In genomic region chr19:18902694-18903067, GRCm38 (mm10) we compare ENCODE assay signal across 24 mouse cellular contexts.
DNase-seq lines count a peak whose midpoint lies in the region; ATAC-seq and TF ChIP-seq lines count a peak whose summit lies in the region.
"Had no signal": no experiment of that assay in that cellular context is flagged by ENCODE, and none has a peak within 500 bp of the region (broad histone marks: within the 10 kb centered on the region; RNA-seq: fewer than 3 reads in every experiment).

No protein-coding gene starts in this region.

- TF ChIP-seq CTCF in layer of hippocampus, adult 2 months (conservative IDR thresholded peaks at IDR 0.05), result no peak

- no peak for DNase-seq in forebrain, embryonic 14.5 days (ENCODE audit: low spot score)
- no peak for DNase-seq in intestine, embryonic 14.5 days (ENCODE audit: low spot score)
- DNase-seq in layer of hippocampus, adult 2 months (ENCODE audit: low spot score in 2 of 2), result no peak
- DNase-seq in layer of hippocampus, adult 9-10 months (ENCODE audit: low spot score), result no peak
- DNase-seq in midbrain, embryonic 14.5 days, result no peak
- DNase-seq: adrenal gland, postnatal 14 days; cerebellum, adult 11 months; cerebellum, postnatal 10 days; gastrocnemius, adult 2 months; heart, postnatal 14 days; lung, adult 2 months; thymus, postnatal 25 days had no signal

- no peaks in the 10 kb centered on the region for H3K9me3 ChIP-seq in forebrain, embryonic 13.5 days (replicated peaks)
- H3K9me3 ChIP-seq in forebrain, embryonic 14.5 days (replicated peaks; ENCODE audit: control insufficient read depth, low read length), result no peaks in the 10 kb centered on the region
- H3K9me3 ChIP-seq in intestine, embryonic 14.5 days (ENCODE audit: control insufficient read depth, low read length), result no peaks in the 10 kb centered on the region
- H3K9me3 ChIP-seq in intestine, embryonic 16.5 days (ENCODE audit: control insufficient read depth, low read length), result no peaks in the 10 kb centered on the region
- no peaks in the 10 kb centered on the region for H3K9me3 ChIP-seq in neural tube, embryonic 15.5 days (replicated peaks)
- no peaks in the 10 kb centered on the region for H3K9me3 ChIP-seq in midbrain, embryonic 14.5 days (ENCODE audit: control insufficient read depth, low read length)
- H3K9me3 ChIP-seq: embryonic facial prominence, embryonic 12.5 days; forebrain, embryonic 15.5 days; heart, embryonic 12.5 days; liver, embryonic 12.5 days; megakaryocyte, embryonic 14.5 days had no signal

- H3K36me3 ChIP-seq in forebrain, embryonic 13.5 days (ENCODE audit: poor library complexity, severe bottlenecking), result no peaks in the 10 kb centered on the region
- H3K36me3 ChIP-seq in forebrain, embryonic 14.5 days (ENCODE audit: control insufficient read depth, insufficient read depth, low read length), result no peaks in the 10 kb centered on the region
- no peaks in the 10 kb centered on the region for H3K36me3 ChIP-seq in intestine, embryonic 14.5 days (ENCODE audit: control insufficient read depth, insufficient read depth, low read length)
- no peaks in the 10 kb centered on the region for H3K36me3 ChIP-seq in intestine, embryonic 16.5 days (ENCODE audit: control insufficient read depth, insufficient read depth, low read length)
- no peaks in the 10 kb centered on the region for H3K36me3 ChIP-seq in neural tube, embryonic 15.5 days
- H3K36me3 ChIP-seq in midbrain, embryonic 14.5 days (ENCODE audit: control insufficient read depth, insufficient read depth, low read length), result no peaks in the 10 kb centered on the region
- H3K36me3 ChIP-seq: embryonic facial prominence, embryonic 12.5 days; forebrain, embryonic 15.5 days; heart, embryonic 12.5 days; liver, embryonic 12.5 days had no signal

- no peak overlapping the region for H3K9ac ChIP-seq in forebrain, embryonic 13.5 days
- H3K9ac ChIP-seq in forebrain, embryonic 14.5 days (ENCODE audit: low read length), result no peak overlapping the region
- H3K9ac ChIP-seq in intestine, embryonic 14.5 days (ENCODE audit: low read length), result no peak overlapping the region
- H3K9ac ChIP-seq in intestine, embryonic 16.5 days (ENCODE audit: low read depth, low read length), result no peak overlapping the region
- H3K9ac ChIP-seq in neural tube, embryonic 15.5 days (replicated peaks), result no peak overlapping the region
- no peak overlapping the region for H3K9ac ChIP-seq in midbrain, embryonic 14.5 days (replicated peaks; ENCODE audit: low read length)
- H3K9ac ChIP-seq: embryonic facial prominence, embryonic 12.5 days; forebrain, embryonic 15.5 days; heart, embryonic 12.5 days; liver, embryonic 12.5 days had no signal

- H3K4me3 ChIP-seq in forebrain, embryonic 13.5 days, result no peak overlapping the region
- no peak overlapping the region for H3K4me3 ChIP-seq in forebrain, embryonic 14.5 days (ENCODE audit: low read depth, low read length)
- H3K4me3 ChIP-seq in intestine, embryonic 14.5 days (ENCODE audit: low read depth, low read length), result no peak overlapping the region
- no peak overlapping the region for H3K4me3 ChIP-seq in intestine, embryonic 16.5 days (ENCODE audit: low read length)
- H3K4me3 ChIP-seq in layer of hippocampus, adult 2 months, result no peak overlapping the region
- 0 out of 2 replicates have a peak overlapping the region, but pooled peaks have one; percentile 5 for H3K4me3 ChIP-seq in neural tube, embryonic 15.5 days (replicated peaks)
- H3K4me3 ChIP-seq in midbrain, embryonic 14.5 days (replicated peaks; ENCODE audit: low read depth, low read length), result no peak overlapping the region
- H3K4me3 ChIP-seq: embryonic facial prominence, embryonic 12.5 days; erythroblast, embryonic 14.5 days; forebrain, embryonic 15.5 days; gastrocnemius, adult 2 months; heart, embryonic 12.5 days; liver, embryonic 12.5 days; megakaryocyte, embryonic 14.5 days had no signal

- H3K4me1 ChIP-seq in forebrain, embryonic 13.5 days, result 0 out of 2 replicates have a peak, but pooled peaks cover 4% of the 10 kb centered on the region
- peaks cover 2% of the 10 kb centered on the region for H3K4me1 ChIP-seq in forebrain, embryonic 14.5 days (ENCODE audit: control insufficient read depth, insufficient read depth, low read length)
- H3K4me1 ChIP-seq in intestine, embryonic 14.5 days (replicated peaks; ENCODE audit: control insufficient read depth, insufficient read depth, low read length), result no peaks in the 10 kb centered on the region
- H3K4me1 ChIP-seq in intestine, embryonic 16.5 days (ENCODE audit: control insufficient read depth, insufficient read depth, low read length), result no peaks in the 10 kb centered on the region
- H3K4me1 ChIP-seq in neural tube, embryonic 15.5 days, result peaks cover 12% of the 10 kb centered on the region
- H3K4me1 ChIP-seq in midbrain, embryonic 14.5 days (ENCODE audit: control insufficient read depth, insufficient read depth, low read length), result no peaks in the 10 kb centered on the region
- H3K4me1 ChIP-seq: embryonic facial prominence, embryonic 12.5 days; heart, embryonic 12.5 days; liver, embryonic 12.5 days; megakaryocyte, embryonic 14.5 days had no signal

- H3K27ac ChIP-seq in forebrain, embryonic 13.5 days, result no peak overlapping the region
- H3K27ac ChIP-seq in forebrain, embryonic 14.5 days (ENCODE audit: low read depth, low read length), result no peak overlapping the region; the same call in 1 of the 2 replicates
- no peak overlapping the region for H3K27ac ChIP-seq in intestine, embryonic 14.5 days (ENCODE audit: low read depth)
- no peak overlapping the region for H3K27ac ChIP-seq in intestine, embryonic 16.5 days (ENCODE audit: low read length)
- peak overlapping the region; percentile 77 for H3K27ac ChIP-seq in layer of hippocampus, adult 2 months
- H3K27ac ChIP-seq in neural tube, embryonic 15.5 days (replicated peaks), result 0 out of 2 replicates have a peak overlapping the region, but pooled peaks have one; percentile 43
- no peak overlapping the region for H3K27ac ChIP-seq in midbrain, embryonic 14.5 days (replicated peaks; ENCODE audit: low read depth, low read length)
- H3K27ac ChIP-seq: embryonic facial prominence, embryonic 12.5 days; forebrain, embryonic 15.5 days; gastrocnemius, adult 2 months; liver, embryonic 12.5 days had no signal

- no peak for ATAC-seq in forebrain, embryonic 13.5 days
- no peak for ATAC-seq in forebrain, embryonic 14.5 days
- ATAC-seq in intestine, embryonic 14.5 days (replicated peaks; ENCODE audit: low FRiP score, low TSS enrichment, low read depth), result no peak
- ATAC-seq in intestine, embryonic 16.5 days, result no peak
- peak; percentile 73 for ATAC-seq in neural tube, embryonic 15.5 days (ENCODE audit: low FRiP score)
- ATAC-seq in midbrain, embryonic 14.5 days (ENCODE audit: low FRiP score, low TSS enrichment), result no peak
- ATAC-seq: activated CD4-positive, CD25-positive, alpha-beta regulatory T cell, adult 4 months; forebrain, embryonic 15.5 days; liver, embryonic 12.5 days; midbrain, embryonic 16.5 days had no signal

- 0 out of 2 replicates have a peak overlapping the region, but pooled peaks have one; percentile 5 for H3K4me2 ChIP-seq in forebrain, embryonic 13.5 days
- H3K4me2 ChIP-seq in forebrain, embryonic 14.5 days (ENCODE audit: low read length), result no peak overlapping the region
- H3K4me2 ChIP-seq in intestine, embryonic 14.5 days (ENCODE audit: low read length), result 0 out of 2 replicates have a peak overlapping the region, but pooled peaks have one; percentile 4
- no peak overlapping the region for H3K4me2 ChIP-seq in intestine, embryonic 16.5 days (ENCODE audit: low read depth, low read length)
- peak overlapping the region; percentile 45 for H3K4me2 ChIP-seq in neural tube, embryonic 15.5 days
- no peak overlapping the region for H3K4me2 ChIP-seq in midbrain, embryonic 14.5 days (ENCODE audit: low read length)
- H3K4me2 ChIP-seq: embryonic facial prominence, embryonic 12.5 days; forebrain, embryonic 15.5 days; heart, embryonic 12.5 days; liver, embryonic 12.5 days had no signal

- H3K27me3 ChIP-seq in forebrain, embryonic 13.5 days, result no peaks in the 10 kb centered on the region
- no peaks in the 10 kb centered on the region for H3K27me3 ChIP-seq in forebrain, embryonic 14.5 days (replicated peaks; ENCODE audit: control insufficient read depth, insufficient read depth, low read length)
- H3K27me3 ChIP-seq in intestine, embryonic 14.5 days (replicated peaks; ENCODE audit: control insufficient read depth, insufficient read depth, low read length), result no peaks in the 10 kb centered on the region
- H3K27me3 ChIP-seq in intestine, embryonic 16.5 days (replicated peaks; ENCODE audit: control insufficient read depth, insufficient read depth, low read length), result no peaks in the 10 kb centered on the region
- no peaks in the 10 kb centered on the region for H3K27me3 ChIP-seq in neural tube, embryonic 15.5 days (replicated peaks)
- no peaks in the 10 kb centered on the region for H3K27me3 ChIP-seq in midbrain, embryonic 14.5 days (ENCODE audit: control insufficient read depth, insufficient read depth, low read length)
- H3K27me3 ChIP-seq: embryonic facial prominence, embryonic 12.5 days; forebrain, embryonic 15.5 days; heart, embryonic 12.5 days; liver, embryonic 12.5 days; megakaryocyte, embryonic 14.5 days; Patski had no signal

- WGBS in forebrain, embryonic 13.5 days, result 68% methylated on average over 6 of the region's 6 CpGs
- 61% methylated on average over 6 of the region's 6 CpGs for WGBS in forebrain, embryonic 14.5 days
- WGBS in intestine, embryonic 14.5 days, result 74% methylated on average over 6 of the region's 6 CpGs
- WGBS in intestine, embryonic 16.5 days, result 73% methylated on average over 6 of the region's 6 CpGs
- WGBS in neural tube, embryonic 15.5 days, result 17% methylated on average over 6 of the region's 6 CpGs
- 73% methylated on average over 6 of the region's 6 CpGs for WGBS in midbrain, embryonic 14.5 days

Comparison
In these comparisons a context has a peak if more than half of its experiments do, and no peak if none do; other contexts are left out.
1. H3K4me2 ChIP-seq: peak in forebrain, embryonic 13.5 days (single experiment), intestine, embryonic 14.5 days (single experiment) and neural tube, embryonic 15.5 days (single experiment); none in forebrain, embryonic 14.5 days (single experiment), intestine, embryonic 16.5 days (single experiment) and midbrain, embryonic 14.5 days (single experiment).
2. H3K27ac ChIP-seq: peak in layer of hippocampus, adult 2 months (single experiment) and neural tube, embryonic 15.5 days (single experiment); none in forebrain, embryonic 13.5 days (single experiment), forebrain, embryonic 14.5 days (single experiment), intestine, embryonic 14.5 days (single experiment), intestine, embryonic 16.5 days (single experiment) and midbrain, embryonic 14.5 days (single experiment).